Mouse (Mus musculus): ENCODE measurements at regions not wholly inside any gene's neighbourhood (a gene's known extent, or its start where the extent isn't known, plus 50 kb on each side); places are given as distances from the start of the nearest gene placed in this dataset.

GRCm38 (mm10) chr2:46524625-46525024, 1407.4 kb upstream of the Zeb2 start:
- H3K36me3 ChIP-seq (ENCODE audit: control insufficient read depth, insufficient read depth, low read length, poor library complexity, severe bottlenecking), result no peaks in the 10 kb centered on the region
- H3K27me3 ChIP-seq (ENCODE audit: control insufficient read depth, insufficient read depth, low read length, poor library complexity, severe bottlenecking), result no peaks in the 10 kb centered on the region
- DNase-seq (ENCODE audit: low read depth, low spot score), result no peak

GRCm38 (mm10) chr2:46521147-46521965, 1404.2 kb upstream of the Zeb2 start:
- DNase-seq (ENCODE audit: low read depth, low spot score), result no peak
- H3K36me3 ChIP-seq (ENCODE audit: control insufficient read depth, insufficient read depth, low read length, poor library complexity, severe bottlenecking), result no peaks in the 10 kb centered on the region
- H3K27me3 ChIP-seq (ENCODE audit: control insufficient read depth, insufficient read depth, low read length, poor library complexity, severe bottlenecking), result no peaks in the 10 kb centered on the region

GRCm38 (mm10) chr2:46512237-46513028, 1395.2 kb upstream of the Zeb2 start:
- no peaks in the 10 kb centered on the region for H3K27me3 ChIP-seq (ENCODE audit: control insufficient read depth, insufficient read depth, low read length, poor library complexity, severe bottlenecking)
- no peaks in the 10 kb centered on the region for H3K36me3 ChIP-seq (ENCODE audit: control insufficient read depth, insufficient read depth, low read length, poor library complexity, severe bottlenecking)
- DNase-seq (ENCODE audit: low read depth, low spot score), result no peak

GRCm38 (mm10) chr2:46506951-46507350, 1389.8 kb upstream of the Zeb2 start:
- Histone ChIP-seq H3K36me3 (ENCODE audit: control insufficient read depth, insufficient read depth, low read length, poor library complexity, severe bottlenecking) (no peaks in the 10 kb centered on the region), H3K27me3 (ENCODE audit: control insufficient read depth, insufficient read depth, low read length, poor library complexity, severe bottlenecking) (no peaks in the 10 kb centered on the region)
- no peak for DNase-seq (ENCODE audit: low read depth, low spot score)

GRCm38 (mm10) chr2:46503074-46503473, 1385.9 kb upstream of the Zeb2 start:
- Histone ChIP-seq H3K36me3 (ENCODE audit: control insufficient read depth, insufficient read depth, low read length, poor library complexity, severe bottlenecking) (no peaks in the 10 kb centered on the region), H3K27me3 (ENCODE audit: control insufficient read depth, insufficient read depth, low read length, poor library complexity, severe bottlenecking) (no peaks in the 10 kb centered on the region)
- no peak for DNase-seq (ENCODE audit: low read depth, low spot score)

- Histone ChIP-seq H3K36me3 (ENCODE audit: control insufficient read depth, insufficient read depth, low read length, poor library complexity, severe bottlenecking) (no peaks in the 10 kb centered on the region), H3K27me3 (ENCODE audit: control insufficient read depth, insufficient read depth, low read length, poor library complexity, severe bottlenecking) (no peaks in the 10 kb centered on the region)
- DNase-seq (ENCODE audit: low read depth, low spot score), result no peak
These were observed 1375.1 kb upstream of the Zeb2 start for GRCm38 (mm10) chr2:46492299-46492698.

GRCm38 (mm10) chr2:46491081-46491480, 1373.9 kb upstream of the Zeb2 start:
- no peak for DNase-seq (ENCODE audit: low read depth, low spot score)
- H3K27me3 ChIP-seq (ENCODE audit: control insufficient read depth, insufficient read depth, low read length, poor library complexity, severe bottlenecking), result no peaks in the 10 kb centered on the region
- H3K36me3 ChIP-seq (ENCODE audit: control insufficient read depth, insufficient read depth, low read length, poor library complexity, severe bottlenecking), result no peaks in the 10 kb centered on the region

GRCm38 (mm10) chr2:46468936-46469629, 1351.9 kb upstream of the Zeb2 start:
- Histone ChIP-seq H3K36me3 (ENCODE audit: control insufficient read depth, insufficient read depth, low read length, poor library complexity, severe bottlenecking) (no peaks in the 10 kb centered on the region), H3K27me3 (ENCODE audit: control insufficient read depth, insufficient read depth, low read length, poor library complexity, severe bottlenecking) (no peaks in the 10 kb centered on the region)
- no peak for DNase-seq (ENCODE audit: low read depth, low spot score)

GRCm38 (mm10) chr2:46465389-46465788, 1348.2 kb upstream of the Zeb2 start:
- H3K27me3 ChIP-seq (ENCODE audit: control insufficient read depth, insufficient read depth, low read length, poor library complexity, severe bottlenecking), result no peaks in the 10 kb centered on the region
- no peak for DNase-seq (ENCODE audit: low read depth, low spot score)
- no peaks in the 10 kb centered on the region for H3K36me3 ChIP-seq (ENCODE audit: control insufficient read depth, insufficient read depth, low read length, poor library complexity, severe bottlenecking)

- H3K36me3 ChIP-seq (ENCODE audit: control insufficient read depth, insufficient read depth, low read length, poor library complexity, severe bottlenecking), result no peaks in the 10 kb centered on the region
- DNase-seq (ENCODE audit: low read depth, low spot score), result no peak
- no peaks in the 10 kb centered on the region for H3K27me3 ChIP-seq (ENCODE audit: control insufficient read depth, insufficient read depth, low read length, poor library complexity, severe bottlenecking)
These were observed 1347.7 kb upstream of the Zeb2 start for GRCm38 (mm10) chr2:46464913-46465312.

- DNase-seq (ENCODE audit: low read depth, low spot score), result peak; percentile 6
- H3K36me3 ChIP-seq (ENCODE audit: control insufficient read depth, insufficient read depth, low read length, poor library complexity, severe bottlenecking), result no peaks in the 10 kb centered on the region
- no peaks in the 10 kb centered on the region for H3K27me3 ChIP-seq (ENCODE audit: control insufficient read depth, insufficient read depth, low read length, poor library complexity, severe bottlenecking)
These were observed 1345.5 kb upstream of the Zeb2 start for GRCm38 (mm10) chr2:46462670-46463069.

- DNase-seq (ENCODE audit: low read depth, low spot score), result no peak
- Histone ChIP-seq H3K36me3 (ENCODE audit: control insufficient read depth, insufficient read depth, low read length, poor library complexity, severe bottlenecking) (no peaks in the 10 kb centered on the region), H3K27me3 (ENCODE audit: control insufficient read depth, insufficient read depth, low read length, poor library complexity, severe bottlenecking) (no peaks in the 10 kb centered on the region)
These were observed 1333.5 kb upstream of the Zeb2 start for GRCm38 (mm10) chr2:46450698-46451097.

- H3K27me3 ChIP-seq (ENCODE audit: control insufficient read depth, insufficient read depth, low read length, poor library complexity, severe bottlenecking), result no peaks in the 10 kb centered on the region
- H3K36me3 ChIP-seq (ENCODE audit: control insufficient read depth, insufficient read depth, low read length, poor library complexity, severe bottlenecking), result no peaks in the 10 kb centered on the region
- DNase-seq (ENCODE audit: low read depth, low spot score), result no peak
These were observed 1328.1 kb upstream of the Zeb2 start for GRCm38 (mm10) chr2:46445306-46445705.

GRCm38 (mm10) chr2:46443686-46444180, 1326.5 kb upstream of the Zeb2 start:
- DNase-seq (ENCODE audit: low read depth, low spot score), result peak; percentile 66
- H3K36me3 ChIP-seq (ENCODE audit: control insufficient read depth, insufficient read depth, low read length, poor library complexity, severe bottlenecking), result no peaks in the 10 kb centered on the region
- H3K27me3 ChIP-seq (ENCODE audit: control insufficient read depth, insufficient read depth, low read length, poor library complexity, severe bottlenecking), result no peaks in the 10 kb centered on the region

Measured in splenic B cell, adult 2 months (primary cell).